Mouse (Mus musculus) erythroblast, embryonic 14.5 days (primary cell): ENCODE results near the gene Pdzrn3.

ENCODE experiments used
- GATA1 ChIP-seq: IDR thresholded peaks from 2 replicates; pipeline ENCODE4 v1.6.1; 2012; ENCODE audit warnings: low read length, inconsistent platforms, mixed read lengths
- TAL1 ChIP-seq: IDR thresholded peaks from 3 replicates; pipeline ENCODE4 v1.6.1; 2012; ENCODE audit warnings: low read length, inconsistent platforms, mixed read lengths

GRCm38 (mm10) chr6:101359646-101360045 lies 18.1 kb downstream of the Pdzrn3 start:
- no peak for TF ChIP-seq GATA1
- no peak for TF ChIP-seq TAL1
